Mouse (Mus musculus) monocyte, adult 5-6 weeks (primary cell): Measurements from ENCODE around the gene Eif2b3. TPM values are rescaled to one million over a fixed set of nuclear protein-coding genes. Genes with fewer than 3 reads are reported as not detected.
A peak's percentile ranks its signal among the peaks of the same experiment; 100 is the strongest.

Experiments used
- ATAC-seq: fragments of 153-309, 156-312 bp; replicated peaks from 2 replicates; pipeline ENCODE4 v1.8.0; 2017; ENCODE audit warnings: mild to moderate bottlenecking; ENCODE audit not compliant: low TSS enrichment, insufficient number of reproducible peaks, severe bottlenecking, poor library complexity, low FRiP score
- total RNA-seq: library from RNA; stranded (forward); fragments of 200-1000, 200-491, 200-594 nt; gene quantifications from 3 replicates; pipeline ENCODE4 v1.2.3, GENCODE M21; 2017

The Eif2b3 gene
- total RNA-seq, 1 experiment from 2014 or later, result 13.1 TPM

DNA sequence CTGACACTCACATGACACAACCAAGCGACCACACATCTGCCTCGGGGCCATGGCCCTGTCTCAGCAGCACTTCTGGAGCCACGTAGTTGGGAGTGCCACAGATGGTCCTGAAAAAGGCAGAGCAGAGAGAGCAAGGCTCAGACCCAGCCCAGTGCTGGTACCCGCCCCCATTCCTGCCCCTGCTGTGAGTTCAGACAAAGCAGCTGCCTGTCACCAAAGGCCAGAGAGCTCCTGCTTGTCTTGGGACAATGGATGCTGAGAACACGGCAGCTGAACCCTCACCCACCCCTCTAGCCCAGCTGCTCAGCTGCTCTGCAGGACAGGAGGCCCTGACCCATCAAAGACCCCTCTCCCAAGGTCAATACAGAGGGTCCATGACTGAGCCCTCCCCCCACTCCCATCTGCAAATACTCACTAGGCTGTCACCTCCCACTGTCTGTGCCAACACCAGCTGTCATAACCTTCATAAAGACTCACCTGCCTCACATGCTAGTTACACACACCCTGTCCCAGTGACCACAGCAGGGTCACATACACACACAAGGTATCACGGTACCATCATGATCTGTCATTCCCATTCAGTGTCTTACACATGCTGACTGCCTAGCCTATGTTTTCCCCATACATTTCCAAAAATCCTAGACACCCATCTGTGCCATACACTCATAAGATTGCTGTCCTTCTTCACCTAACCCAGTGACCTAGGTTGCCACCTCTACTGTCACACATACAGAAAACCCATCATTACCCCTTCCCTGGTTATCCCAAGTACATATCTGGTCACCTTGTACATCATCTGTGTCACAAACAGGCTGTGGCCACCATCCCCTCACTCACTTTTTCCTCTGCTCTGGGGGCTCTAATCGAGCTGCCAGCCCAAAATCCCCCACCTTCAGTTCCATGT is 112.9 kb downstream of the Eif2b3 start:
- ATAC-seq, result no peak

DNA sequence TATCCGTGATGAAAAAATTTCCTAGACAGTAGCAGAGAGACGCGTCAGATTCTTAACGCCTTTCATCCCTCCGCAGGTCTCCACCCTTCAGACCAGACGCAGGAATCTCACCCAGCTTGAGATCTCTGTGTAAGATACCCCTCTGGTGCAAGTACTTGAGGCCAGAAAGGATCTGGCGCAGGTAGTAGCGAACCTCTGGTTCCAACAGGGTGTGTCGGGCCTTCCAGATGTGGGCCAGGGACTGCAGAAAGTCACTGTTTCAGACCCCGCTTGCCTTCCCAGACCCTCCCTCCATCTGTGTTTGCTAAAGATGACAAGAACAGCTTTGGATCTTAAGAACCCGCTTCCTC is 113.6 kb downstream of the Eif2b3 start:
- no peak for ATAC-seq

GRCm38 (mm10) chr4:117133366-117133796 is 114.2 kb downstream of the Eif2b3 start:
- no peak for ATAC-seq

DNA sequence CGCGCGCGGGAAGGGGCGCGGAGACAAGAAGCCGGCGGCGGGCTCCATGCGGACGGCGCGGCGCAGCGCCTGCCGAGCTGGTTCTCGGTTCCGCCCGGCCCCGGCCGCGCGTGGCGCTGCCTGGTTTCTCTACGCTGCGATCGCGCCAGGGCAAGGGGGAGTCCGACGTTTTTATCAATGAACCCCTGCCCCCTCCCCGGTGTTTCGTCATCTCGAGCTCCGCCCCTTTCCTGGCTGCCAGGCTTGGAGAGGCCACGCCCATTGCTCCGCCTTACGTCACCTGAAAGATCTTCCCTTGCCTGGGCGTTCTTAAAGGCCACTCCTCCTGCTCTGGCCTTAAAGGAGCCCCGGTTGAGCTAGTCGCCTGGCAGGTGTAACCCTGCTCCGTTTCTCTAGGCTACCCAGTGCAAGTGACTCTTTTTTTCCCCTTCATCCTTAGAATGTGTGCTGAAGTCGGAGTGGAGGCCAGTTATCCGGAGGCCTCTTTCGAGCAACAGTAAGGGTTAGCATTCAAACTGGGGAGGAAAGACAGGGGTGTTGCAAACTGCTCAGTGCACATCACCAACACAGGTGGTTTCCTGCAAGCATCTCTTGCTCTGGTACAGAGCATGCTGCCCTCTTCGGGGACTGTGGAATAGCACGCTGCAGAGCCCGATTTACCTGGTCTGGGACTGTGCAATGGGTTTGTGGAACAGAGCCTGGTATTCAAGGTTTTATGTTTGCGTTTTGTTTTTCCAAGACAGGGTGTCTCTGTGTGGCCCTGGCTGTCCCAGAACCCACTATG is 114.8 kb downstream of the Eif2b3 start, which contains the start of gene Plk3:
Gene Plk3, minus strand, starts transcription at position 147 of the 784 bp plus-strand sequence.
- ATAC-seq, result peak; percentile 93

- no peak for ATAC-seq
Observed at GRCm38 (mm10) chr4:117134601-117134995, 115.4 kb downstream of the Eif2b3 start.

DNA sequence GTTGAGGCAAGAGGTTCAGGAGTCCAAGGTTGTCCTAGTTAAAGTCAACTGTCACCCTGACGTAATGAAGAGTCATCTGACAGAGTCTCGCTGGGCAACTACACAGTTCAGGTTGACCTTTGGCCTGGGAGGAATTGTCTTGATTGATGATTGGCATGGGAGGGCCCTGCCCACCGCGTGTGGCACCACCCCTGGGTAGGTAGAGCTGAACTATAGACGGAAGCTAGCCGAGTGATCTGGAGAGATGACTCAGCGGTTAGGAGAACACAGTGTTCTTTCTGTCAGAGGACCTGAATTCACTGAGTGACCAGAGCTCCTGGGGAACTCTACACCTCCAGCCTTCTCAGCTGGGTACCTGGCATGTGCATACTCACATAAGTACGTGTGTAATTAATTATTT is 116.8 kb downstream of the Eif2b3 start:
- peak; percentile 60 for ATAC-seq

Other genes starting within 250 kb of the Eif2b3 start
- 32.9 to 53.5 TPM (median 37.8 TPM) in 3 replicates for gene Toe1, start 211.8 kb upstream of the Eif2b3 start, total RNA-seq
- gene Mutyh, start 211.7 kb upstream of the Eif2b3 start, total RNA-seq, result 3.2 to 8.0 TPM (median 4.5 TPM) in 3 replicates
- gene Hpdl, start 197.7 kb upstream of the Eif2b3 start, total RNA-seq, result not detected in 3 replicates
- 0.10 to 0.19 TPM in 2 of 3 replicates, not detected in the other for gene Zswim5, start 142.0 kb upstream of the Eif2b3 start, total RNA-seq
- gene Urod, start 25.0 kb upstream of the Eif2b3 start, total RNA-seq, result 41.5 to 48.3 TPM (median 42.0 TPM) in 3 replicates
- 30.1 to 41.4 TPM (median 32.5 TPM) in 3 replicates for gene Hectd3, start 24.1 kb upstream of the Eif2b3 start, total RNA-seq
- gene Ptch2, start 76.7 kb downstream of the Eif2b3 start, total RNA-seq, result not detected in 3 replicates
- 15.5 to 17.5 TPM (median 16.9 TPM) in 3 replicates for gene Btbd19, start 106.3 kb downstream of the Eif2b3 start, total RNA-seq
- 3.4 TPM in 1 of 3 replicates, not detected in the others for gene Tctex1d4, start 107.4 kb downstream of the Eif2b3 start, total RNA-seq
- 25.5 to 56.5 TPM (median 52.2 TPM) in 3 replicates for gene Plk3, start 114.6 kb downstream of the Eif2b3 start, total RNA-seq
- gene Rps8, start 136.8 kb downstream of the Eif2b3 start, total RNA-seq, result 970 to 1,241 TPM (median 1,065 TPM) in 3 replicates
- gene Kif2c, start 163.2 kb downstream of the Eif2b3 start, total RNA-seq, result 0.68 to 1.9 TPM in 2 of 3 replicates, not detected in the other
- gene Tmem53, start 232.5 kb downstream of the Eif2b3 start, total RNA-seq, result 0.29 TPM in 1 of 3 replicates, not detected in the others
- not detected in 3 replicates for gene Armh1, start 232.7 kb downstream of the Eif2b3 start, total RNA-seq